Mouse (Mus musculus) left cerebral cortex, postnatal 10 days (tissue): ENCODE measurements around the gene Hs3st1. TPM values are rescaled to one million over a fixed set of nuclear protein-coding genes. Genes with fewer than 3 reads are reported as not detected.

Experiments used
- DNase-seq, 2 experiments: peaks; one replicate each; pipeline ENCODE4 v3.0.0; 2021 to 2022; ENCODE audit warnings: low spot score in 2 of 2, mixed read lengths in 1 of 2; ENCODE audit errors: extremely low spot score in 1 of 2
- intact Hi-C: fragments of 180-260 bp; cut with DNase I; formaldehyde crosslinking; loops from one replicate; pipeline ENCODE4 v1.15.1; 2025
- total RNA-seq, 2 experiments: library from RNA; stranded (reverse); gene quantifications; 2 replicates each; pipeline ENCODE4 v1.2.3; 2021

Gene Hs3st1
- total RNA-seq, 2 experiments from 2014 or later: 57.9 to 64.8 TPM

DNA sequence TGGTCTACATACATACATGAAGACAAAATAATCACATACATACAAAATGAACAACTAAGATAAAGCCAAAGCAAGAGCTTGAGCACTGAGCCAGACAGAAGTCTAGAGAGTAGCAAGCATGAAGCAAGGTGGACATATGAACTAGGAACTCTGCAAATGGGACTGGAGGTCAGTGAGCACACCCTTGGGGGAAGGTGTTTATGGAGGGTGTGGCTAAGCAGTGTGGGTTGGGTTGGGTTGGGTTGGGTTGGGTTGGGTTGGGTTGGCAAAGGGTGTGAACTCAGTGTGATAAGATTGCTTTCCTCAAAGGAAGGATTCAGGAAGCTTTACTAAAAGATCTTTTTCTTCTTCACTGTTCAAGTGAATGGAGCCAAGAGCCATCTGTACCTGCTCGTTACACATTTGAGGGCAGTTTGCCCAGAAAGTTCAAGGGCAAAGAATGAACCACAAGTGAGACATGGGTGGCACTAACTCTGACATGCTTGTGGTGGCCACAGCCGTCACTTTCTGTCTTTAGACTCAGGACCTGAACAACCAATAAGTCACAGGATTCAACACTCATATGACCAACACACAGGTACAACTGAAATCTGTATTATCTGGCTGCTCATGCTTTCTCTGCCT lies 137.8 kb downstream of the Hs3st1 start:
- DNase-seq: no peak
- intact Hi-C loops: loop anchor here (10.0 kb wide), 1 partner anchor 293 kb away; no protein-coding TSS in a partner anchor

DNA sequence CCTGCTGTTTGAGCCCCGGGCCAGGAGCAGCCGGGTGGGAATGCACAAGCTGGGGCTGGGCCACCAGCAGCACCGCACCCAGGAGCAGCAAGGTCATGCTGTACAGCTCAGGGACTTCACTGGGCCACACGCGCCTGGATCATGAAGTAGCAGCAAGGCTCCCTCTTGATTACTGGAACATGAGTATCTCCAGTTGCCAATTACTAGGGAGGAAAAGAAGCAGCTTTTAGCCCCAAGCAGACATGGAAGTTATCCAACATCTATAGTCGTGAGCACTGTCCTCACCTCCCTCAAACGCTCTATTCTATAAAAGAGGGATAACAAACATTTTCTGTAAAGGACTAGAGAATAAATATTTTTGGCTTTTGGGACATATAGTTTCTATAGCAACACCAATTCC lies 140.1 kb downstream of the Hs3st1 start:
- DNase-seq: no peak
- intact Hi-C loops: loop anchor here (10.0 kb wide), 1 partner anchor 290 kb away; no protein-coding TSS in a partner anchor

DNA sequence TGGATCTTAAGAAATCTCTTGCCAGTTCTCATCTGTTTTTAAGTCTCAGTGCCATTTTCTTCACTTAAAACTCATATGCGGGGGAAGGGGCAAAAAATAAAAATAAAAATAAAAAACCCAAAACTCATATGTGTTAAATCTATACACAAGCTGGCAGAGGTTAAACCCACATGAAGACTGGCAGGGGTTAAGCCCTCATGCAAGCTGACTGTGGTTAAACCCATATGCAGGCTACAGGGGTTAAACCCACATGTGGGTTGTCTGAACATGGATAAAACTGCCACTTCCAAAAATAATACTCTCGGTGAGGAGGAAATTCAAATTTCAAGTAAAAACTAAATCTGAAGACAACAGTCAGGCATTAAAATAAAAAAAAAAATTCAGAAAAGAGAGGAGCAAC lies 141.7 kb downstream of the Hs3st1 start:
- intact Hi-C loops: loop anchor here (10.0 kb wide), 1 partner anchor 289 kb away; no protein-coding TSS in a partner anchor

DNA sequence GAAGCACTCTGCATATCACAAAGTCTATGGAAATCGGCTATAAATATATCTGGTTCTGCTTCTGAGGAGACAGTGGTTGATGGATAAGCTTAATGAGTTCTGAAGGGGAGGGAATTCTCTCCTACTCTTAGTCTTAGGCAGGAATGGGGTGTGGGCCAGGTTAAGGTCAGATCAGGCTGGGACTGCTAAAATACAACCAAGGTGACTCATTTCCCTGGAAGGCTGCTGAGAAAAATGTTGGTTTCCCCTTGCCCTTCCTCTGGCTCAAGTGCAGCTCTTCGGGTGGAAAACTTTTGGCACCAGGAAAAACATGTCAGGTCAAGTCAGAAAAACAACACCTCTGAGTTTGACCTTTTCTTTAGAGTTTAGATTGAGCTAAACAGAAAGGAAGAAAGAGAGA lies 143.0 kb downstream of the Hs3st1 start:
- intact Hi-C loops: loop anchor here (10.0 kb wide), 1 partner anchor 287 kb away; no protein-coding TSS in a partner anchor
- DNase-seq: no peak

More for the DNA sequence above, 141.7 kb downstream of the Hs3st1 start:
- DNase-seq: no peak

DNA sequence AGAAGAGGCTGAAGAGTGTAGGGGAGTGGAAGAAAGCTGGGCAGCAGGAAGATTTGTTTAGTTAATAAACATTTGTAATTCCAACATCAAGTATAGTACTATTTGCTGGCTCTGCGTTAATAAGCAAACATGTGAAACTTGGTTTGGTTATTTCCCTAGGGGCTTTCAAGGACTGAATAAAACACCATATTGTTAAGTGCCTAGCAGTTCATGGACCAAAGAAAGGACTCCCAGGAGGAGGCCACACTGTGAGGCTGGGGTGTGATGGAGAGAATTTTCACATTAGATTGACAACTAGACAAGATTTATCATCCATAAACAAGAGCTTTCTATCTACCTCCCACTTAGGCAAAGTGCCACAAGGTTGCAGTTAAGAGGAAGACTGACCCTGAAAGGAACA lies 147.0 kb downstream of the Hs3st1 start:
- intact Hi-C loops: no loop called here

DNA sequence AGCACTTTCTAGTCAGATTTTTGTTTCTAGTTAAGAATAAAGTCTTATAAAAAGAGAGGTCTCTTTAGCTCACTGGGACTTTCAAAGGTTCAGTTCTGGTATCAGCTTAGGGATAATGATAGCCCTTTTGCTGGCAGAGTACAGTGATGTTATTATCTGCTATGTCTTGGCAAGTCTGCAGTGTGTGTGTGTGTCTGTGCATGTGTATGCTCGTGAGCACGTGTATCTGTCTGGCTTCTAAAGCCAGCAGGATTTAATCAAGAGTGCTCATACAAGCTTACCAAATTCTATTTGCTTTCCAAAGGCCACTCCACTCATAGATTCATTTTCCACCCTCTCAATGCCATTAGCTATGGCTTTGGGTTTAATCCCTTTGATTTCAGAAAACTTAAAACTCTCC lies 160.5 kb downstream of the Hs3st1 start:
- intact Hi-C loops: no loop called here
- no peak for DNase-seq

More for the DNA sequence above, 147.0 kb downstream of the Hs3st1 start:
- no peak for DNase-seq
